Mouse (Mus musculus): Measurements from ENCODE around the gene Anapc7. TPM values are rescaled to one million over a fixed set of nuclear protein-coding genes. Genes with fewer than 3 reads are reported as not detected.

Anapc7 gene
- total RNA-seq, 1 experiment = 51.8 TPM

DNA sequence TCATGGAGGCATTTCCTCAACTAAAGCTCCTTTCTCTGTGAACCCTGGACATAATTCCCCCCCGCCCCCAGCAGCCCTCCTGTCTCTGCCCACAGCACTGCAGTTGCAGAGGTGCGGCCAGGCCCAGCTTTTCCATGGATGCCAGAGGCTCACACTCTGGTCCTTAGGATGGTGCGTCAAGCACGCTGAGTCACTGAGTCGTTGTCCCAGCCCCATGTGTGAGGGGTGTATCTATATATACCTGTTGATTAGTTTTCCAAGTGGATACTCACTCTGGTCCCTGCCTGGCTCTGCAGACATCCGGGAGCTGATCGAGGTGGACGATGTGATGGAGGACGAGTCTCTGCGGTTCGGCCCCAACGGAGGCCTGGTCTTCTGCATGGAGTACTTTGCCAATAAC, 43.3 kb upstream of the Anapc7 start:
- H3K9ac ChIP-seq (ENCODE audit: insufficient read depth, low read depth, low read length, poor library complexity, severe bottlenecking) = no peak overlapping the region
- DNase-seq (ENCODE audit: low read depth, low spot score) = no peak
- in situ Hi-C loops (cut with MboI; ENCODE audit: low sequenced_read_pairs in 2 of 2, unreplicated experiment in 2 of 2) = no loop called here
- H3K4me1 ChIP-seq (ENCODE audit: control insufficient read depth in 2 of 2, insufficient read depth in 2 of 2, low read length in 2 of 2, poor library complexity in 1 of 2) = peaks cover 4 to 11% of the 10 kb centered on the region in 2 experiments; a peak in 3 of 4 replicates
- TF ChIP-seq HCFC1 (IDR thresholded peaks at IDR 0.05; ENCODE audit: borderline replicate concordance, insufficient read depth, low read length) (no peak), ZNF384 (IDR thresholded peaks at IDR 0.05; ENCODE audit: low read depth, low read length) (no peak), CHD2 (IDR thresholded peaks at IDR 0.05; ENCODE audit: low read depth, low read length) (no peak), MAFK (IDR thresholded peaks at IDR 0.05; ENCODE audit: insufficient read depth, low read depth, low read length) (no peak), ZC3H11A (IDR thresholded peaks at IDR 0.05; ENCODE audit: borderline replicate concordance, low read depth, low read length) (no peak)
- no peak overlapping the region for H3K27ac ChIP-seq (ENCODE audit: insufficient read depth, low read depth, low read length, poor library complexity, severe bottlenecking)
- H3K9me3 ChIP-seq (ENCODE audit: control insufficient read depth, insufficient read depth, low read depth, low read length) = no peaks in the 10 kb centered on the region
- no peak overlapping the region for H3K4me3 ChIP-seq (ENCODE audit: insufficient read depth in 1 of 2, low read depth in 1 of 2, low read length in 2 of 2, poor library complexity in 1 of 2, severe bottlenecking in 1 of 2)
- peaks cover 34% of the 10 kb centered on the region for H3K36me3 ChIP-seq (ENCODE audit: control insufficient read depth, insufficient read depth, low read length, poor library complexity, severe bottlenecking)

DNA sequence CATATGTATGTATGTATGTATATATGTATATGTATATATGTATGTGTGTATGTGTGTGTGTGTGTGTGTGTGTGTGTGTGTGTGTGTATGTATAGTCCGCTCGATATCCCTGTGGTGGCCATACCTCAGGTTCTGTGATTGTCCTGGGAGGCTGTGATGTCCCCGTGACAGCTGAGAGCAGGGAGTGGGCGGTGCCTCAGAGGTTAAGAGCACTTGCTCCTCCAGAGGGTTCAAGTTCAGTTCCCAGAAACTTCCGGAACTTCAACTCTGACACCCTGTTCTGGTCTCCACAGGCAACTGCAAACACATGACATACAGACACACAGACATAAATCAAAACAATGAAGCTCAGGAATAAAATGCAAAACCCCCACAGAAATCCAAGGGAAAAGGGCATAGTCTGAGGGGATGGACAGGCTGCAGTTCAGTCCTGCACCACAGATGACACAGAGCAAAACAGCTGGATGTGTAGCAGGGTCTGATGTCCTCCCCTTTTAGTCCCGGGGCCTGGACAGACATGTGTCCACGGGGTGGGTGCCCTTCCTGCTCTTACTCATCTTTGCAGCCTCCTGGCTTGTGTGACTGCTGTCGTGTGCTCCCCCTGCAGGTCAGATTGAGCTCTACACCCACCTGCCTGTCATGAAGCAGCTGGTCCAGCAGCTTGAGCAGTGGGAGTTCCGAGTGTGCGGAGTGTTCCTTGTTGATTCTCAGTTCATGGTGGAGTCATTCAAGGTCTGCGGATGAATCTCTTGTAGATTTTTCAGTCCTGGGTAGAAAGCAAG, 41.9 kb upstream of the Anapc7 start:
- H3K9me3 ChIP-seq (ENCODE audit: control insufficient read depth, insufficient read depth, low read depth, low read length) = no peaks in the 10 kb centered on the region
- H3K4me1 ChIP-seq (ENCODE audit: control insufficient read depth in 2 of 2, insufficient read depth in 2 of 2, low read length in 2 of 2, poor library complexity in 1 of 2) = peaks cover 0 to 6% of the 10 kb centered on the region in 2 experiments; a peak in 1 of 4 replicates
- H3K4me3 ChIP-seq (ENCODE audit: insufficient read depth in 1 of 2, low read depth in 1 of 2, low read length in 2 of 2, poor library complexity in 1 of 2, severe bottlenecking in 1 of 2) = no peak overlapping the region
- in situ Hi-C loops (cut with MboI; ENCODE audit: low sequenced_read_pairs in 2 of 2, unreplicated experiment in 2 of 2) = no loop called here
- H3K36me3 ChIP-seq (ENCODE audit: control insufficient read depth, insufficient read depth, low read length, poor library complexity, severe bottlenecking) = peaks cover 34% of the 10 kb centered on the region
- no peak overlapping the region for H3K27ac ChIP-seq (ENCODE audit: insufficient read depth, low read depth, low read length, poor library complexity, severe bottlenecking)
- TF ChIP-seq HCFC1 (IDR thresholded peaks at IDR 0.05; ENCODE audit: borderline replicate concordance, insufficient read depth, low read length) (no peak), ZNF384 (IDR thresholded peaks at IDR 0.05; ENCODE audit: low read depth, low read length) (0 out of 2 replicates have a peak, but pooled peaks have one; percentile 6)
- no peak overlapping the region for H3K9ac ChIP-seq (ENCODE audit: insufficient read depth, low read depth, low read length, poor library complexity, severe bottlenecking)
- peak; percentile 65 for DNase-seq (ENCODE audit: low read depth, low spot score)

GRCm38 (mm10) chr5:122390006-122390405, 31.5 kb upstream of the Anapc7 start:
- H3K27ac ChIP-seq (ENCODE audit: insufficient read depth, low read depth, low read length, poor library complexity, severe bottlenecking) = no peak overlapping the region
- H3K4me1 ChIP-seq (ENCODE audit: control insufficient read depth in 2 of 2, insufficient read depth in 2 of 2, low read length in 2 of 2, poor library complexity in 1 of 2) = peaks cover 1 to 4% of the 10 kb centered on the region in 2 experiments; a peak in 1 of 4 replicates
- TF ChIP-seq CHD2 (IDR thresholded peaks at IDR 0.05; ENCODE audit: low read depth, low read length) (no peak), ZNF384 (IDR thresholded peaks at IDR 0.05; ENCODE audit: low read depth, low read length) (no peak), HCFC1 (IDR thresholded peaks at IDR 0.05; ENCODE audit: borderline replicate concordance, insufficient read depth, low read length) (no peak), ZC3H11A (IDR thresholded peaks at IDR 0.05; ENCODE audit: borderline replicate concordance, low read depth, low read length) (no peak), MAFK (IDR thresholded peaks at IDR 0.05; ENCODE audit: insufficient read depth, low read depth, low read length) (no peak)
- H3K36me3 ChIP-seq (ENCODE audit: control insufficient read depth, insufficient read depth, low read length, poor library complexity, severe bottlenecking) = peaks cover 6% of the 10 kb centered on the region
- H3K9ac ChIP-seq (ENCODE audit: insufficient read depth, low read depth, low read length, poor library complexity, severe bottlenecking) = no peak overlapping the region
- H3K4me3 ChIP-seq (ENCODE audit: insufficient read depth in 1 of 2, low read depth in 1 of 2, low read length in 2 of 2, poor library complexity in 1 of 2, severe bottlenecking in 1 of 2) = no peak overlapping the region
- in situ Hi-C loops (cut with MboI; ENCODE audit: low sequenced_read_pairs in 2 of 2, unreplicated experiment in 2 of 2) = no loop called here
- H3K9me3 ChIP-seq (ENCODE audit: control insufficient read depth, insufficient read depth, low read depth, low read length) = no peaks in the 10 kb centered on the region
- no peak for DNase-seq (ENCODE audit: low read depth, low spot score)

GRCm38 (mm10) chr5:122390671-122391070, 30.8 kb upstream of the Anapc7 start:
- no peak overlapping the region for H3K27ac ChIP-seq (ENCODE audit: insufficient read depth, low read depth, low read length, poor library complexity, severe bottlenecking)
- H3K4me1 ChIP-seq (ENCODE audit: control insufficient read depth in 2 of 2, insufficient read depth in 2 of 2, low read length in 2 of 2, poor library complexity in 1 of 2) = peaks cover 1 to 4% of the 10 kb centered on the region in 2 experiments; a peak in 1 of 4 replicates
- no peak for DNase-seq (ENCODE audit: low read depth, low spot score)
- no peaks in the 10 kb centered on the region for H3K9me3 ChIP-seq (ENCODE audit: control insufficient read depth, insufficient read depth, low read depth, low read length)
- H3K4me3 ChIP-seq (ENCODE audit: insufficient read depth in 1 of 2, low read depth in 1 of 2, low read length in 2 of 2, poor library complexity in 1 of 2, severe bottlenecking in 1 of 2) = no peak overlapping the region
- no peak overlapping the region for H3K9ac ChIP-seq (ENCODE audit: insufficient read depth, low read depth, low read length, poor library complexity, severe bottlenecking)
- peaks cover 6% of the 10 kb centered on the region for H3K36me3 ChIP-seq (ENCODE audit: control insufficient read depth, insufficient read depth, low read length, poor library complexity, severe bottlenecking)
- no peak for TF ChIP-seq MAFK (IDR thresholded peaks at IDR 0.05; ENCODE audit: insufficient read depth, low read depth, low read length)
- TF ChIP-seq ZC3H11A (IDR thresholded peaks at IDR 0.05; ENCODE audit: borderline replicate concordance, low read depth, low read length) = no peak
- no peak for TF ChIP-seq ZNF384 (IDR thresholded peaks at IDR 0.05; ENCODE audit: low read depth, low read length)
- no peak for TF ChIP-seq CHD2 (IDR thresholded peaks at IDR 0.05; ENCODE audit: low read depth, low read length)
- no peak for TF ChIP-seq HCFC1 (IDR thresholded peaks at IDR 0.05; ENCODE audit: borderline replicate concordance, insufficient read depth, low read length)
- in situ Hi-C loops (cut with MboI; ENCODE audit: low sequenced_read_pairs in 2 of 2, unreplicated experiment in 2 of 2) = no loop called here
